Mouse (Mus musculus) myocyte (in vitro differentiated cells): ENCODE data around the gene Ptpn13.

Experiments
- CEBPB ChIP-seq: IDR thresholded peaks from 2 replicates; pipeline ENCODE4 v1.6.1; 2011; ENCODE audit warnings: mild to moderate bottlenecking, moderate library complexity; ENCODE audit not compliant: poor library complexity, insufficient read depth, severe bottlenecking
- E2F4 ChIP-seq: IDR thresholded peaks from one replicate; pipeline ENCODE4 v1.6.1; 2011; ENCODE audit warnings: mild to moderate bottlenecking, control low read depth, moderate library complexity; ENCODE audit not compliant: insufficient read depth
- MAX ChIP-seq: IDR thresholded peaks from one replicate; pipeline ENCODE4 v1.6.1; 2011; ENCODE audit warnings: low read depth, mild to moderate bottlenecking, control low read depth
- MYOG ChIP-seq, 3 experiments: IDR thresholded peaks; one replicate each; pipeline ENCODE4 v1.6.1; 2011; ENCODE audit warnings: control low read depth in 2 of 3, low read depth in 2 of 3, mild to moderate bottlenecking in 2 of 3; ENCODE audit not compliant: insufficient read length in 2 of 3, control insufficient read depth in 1 of 3, insufficient read depth in 1 of 3
- POLR2A ChIP-seq: IDR thresholded peaks from one replicate; pipeline ENCODE4 v1.6.1; 2011; ENCODE audit warnings: low read depth, mild to moderate bottlenecking, control low read depth, moderate library complexity; ENCODE audit not compliant: insufficient read length
- POLR2AphosphoS2 ChIP-seq: IDR thresholded peaks from one replicate; pipeline ENCODE4 v1.6.1; 2011; ENCODE audit warnings: low read depth, control low read depth; ENCODE audit not compliant: insufficient read length
- SRF ChIP-seq: IDR thresholded peaks from one replicate; pipeline ENCODE4 v1.6.1; 2011; ENCODE audit warnings: low read depth; ENCODE audit not compliant: control insufficient read depth, insufficient read length
- TCF12 ChIP-seq: IDR thresholded peaks from one replicate; pipeline ENCODE4 v1.6.1; 2011; ENCODE audit warnings: mild to moderate bottlenecking, control low read depth; ENCODE audit not compliant: poor library complexity, insufficient read depth, severe bottlenecking
- TCF3 ChIP-seq: IDR thresholded peaks from one replicate; pipeline ENCODE4 v1.6.1; 2011; ENCODE audit warnings: low read depth, control low read depth; ENCODE audit not compliant: insufficient read length
- USF1 ChIP-seq: IDR thresholded peaks from one replicate; pipeline ENCODE4 v1.6.1; 2011; ENCODE audit warnings: low read depth, mild to moderate bottlenecking, control low read depth, moderate library complexity

GRCm38 (mm10) chr5:103393220-103393619 lies 31.8 kb upstream of the Ptpn13 start:
- TF ChIP-seq POLR2A (no peak), E2F4 (no peak), MAX (no peak), TCF12 (no peak), SRF (no peak), TCF3 (no peak), USF1 (no peak), CEBPB (no peak), MYOG (IDR thresholded peaks at IDR 0.05; ENCODE audit: control insufficient read depth in 1 of 3, insufficient read depth in 1 of 3, insufficient read length in 2 of 3, low read depth in 2 of 3) (no peak), POLR2AphosphoS2 (no peak)
